Mouse (Mus musculus) heart, embryonic 12.5 days (tissue): ENCODE data around the gene Mr1. TPM values are rescaled to one million over a fixed set of nuclear protein-coding genes. Genes with fewer than 3 reads are reported as not detected.
A peak's percentile ranks its signal among the peaks of the same experiment; 100 is the strongest.

ENCODE experiments used
- ATAC-seq: fragments of 200-750 bp; cut with Nextera tagmentation; 2 replicates; pipeline ENCODE4 v1.8.0; 2017; ENCODE audit warnings: moderate TSS enrichment, moderate library complexity; ENCODE audit not compliant: insufficient number of reproducible peaks, low FRiP score
- H3K27ac ChIP-seq: fragments of 300-500 bp; sonication (generic); 2 replicates; pipeline ENCODE4 v1.5.1; 2016; ENCODE audit warnings: mild to moderate bottlenecking, moderate library complexity; ENCODE audit not compliant: poor library complexity, severe bottlenecking
- H3K27me3 ChIP-seq: fragments of 300-500 bp; sonication (generic); replicated peaks from 2 replicates; pipeline ENCODE4 v1.6.1; 2016; ENCODE audit warnings: mild to moderate bottlenecking, moderate library complexity
- H3K36me3 ChIP-seq: fragments of 300-500 bp; sonication (generic); 2 replicates; pipeline ENCODE4 v1.6.1; 2016; ENCODE audit warnings: mild to moderate bottlenecking, moderate library complexity
- H3K4me1 ChIP-seq: fragments of 300-500 bp; sonication (generic); replicated peaks from 2 replicates; pipeline ENCODE4 v1.6.1; 2016; ENCODE audit warnings: mild to moderate bottlenecking
- H3K4me2 ChIP-seq: fragments of 300-500 bp; sonication (generic); 2 replicates; pipeline ENCODE4 v1.6.1; 2016; ENCODE audit warnings: mild to moderate bottlenecking, moderate library complexity
- H3K4me3 ChIP-seq: fragments of 300-500 bp; sonication (generic); 2 replicates; pipeline ENCODE4 v1.5.1; 2016; ENCODE audit warnings: mild to moderate bottlenecking
- H3K9ac ChIP-seq: fragments of 300-500 bp; sonication (generic); 2 replicates; pipeline ENCODE4 v1.6.1; 2016; ENCODE audit warnings: mild to moderate bottlenecking, moderate library complexity
- H3K9me3 ChIP-seq: fragments of 300-500 bp; sonication (generic); replicated peaks from 2 replicates; pipeline ENCODE4 v1.6.1; 2016; ENCODE audit warnings: mild to moderate bottlenecking, moderate library complexity
- WGBS: fragments of 180-500 bp; shearing (Covaris S2); methylation state at CpG from one replicate; pipeline ENCODE4 v1.1.7; 2016; 5-methylcytosine and 5-hydroxymethylcytosine counted together
- polyA plus RNA-seq: library from polyadenylated mRNA; unstranded; fragments of >200 nt; fragmentation: Nextera tagmentation; extraction: Ambion mirVana; gene quantifications from 2 replicates; pipeline ENCODE4 v1.2.1, GENCODE M21; 2016

The Mr1 gene
- polyA plus RNA-seq, 1 experiment from 2014 or later: 4.2 TPM

- Histone ChIP-seq H3K4me3 (peak overlapping the region; percentile 53), H3K9ac (peak overlapping the region; percentile 79), H3K4me1 (peaks cover 56% of the 10 kb centered on the region), H3K9me3 (no peaks in the 10 kb centered on the region), H3K36me3 (no peaks in the 10 kb centered on the region), H3K27ac (peak overlapping the region; percentile 94), H3K27me3 (no peaks in the 10 kb centered on the region), H3K4me2 (peak overlapping the region; percentile 86)
- ATAC-seq: peak; percentile 96
- 1% methylated on average over 36 of the region's 77 CpGs for WGBS
Observed at GRCm38 (mm10) chr1:155083271-155084265, 63.0 kb downstream of the Mr1 start.

GRCm38 (mm10) chr1:155082965-155083268, 63.7 kb downstream of the Mr1 start:
- Histone ChIP-seq H3K27me3 (no peaks in the 10 kb centered on the region), H3K9me3 (no peaks in the 10 kb centered on the region), H3K27ac (peak overlapping the region; percentile 94), H3K4me1 (peaks cover 54% of the 10 kb centered on the region), H3K4me3 (peak overlapping the region; percentile 53), H3K9ac (peak overlapping the region; percentile 74), H3K4me2 (peak overlapping the region; percentile 86), H3K36me3 (no peaks in the 10 kb centered on the region)
- ATAC-seq: peak; percentile 6; the same call in 1 of the 2 replicates
- under 1% methylated on average over 16 of the region's 18 CpGs for WGBS

DNA sequence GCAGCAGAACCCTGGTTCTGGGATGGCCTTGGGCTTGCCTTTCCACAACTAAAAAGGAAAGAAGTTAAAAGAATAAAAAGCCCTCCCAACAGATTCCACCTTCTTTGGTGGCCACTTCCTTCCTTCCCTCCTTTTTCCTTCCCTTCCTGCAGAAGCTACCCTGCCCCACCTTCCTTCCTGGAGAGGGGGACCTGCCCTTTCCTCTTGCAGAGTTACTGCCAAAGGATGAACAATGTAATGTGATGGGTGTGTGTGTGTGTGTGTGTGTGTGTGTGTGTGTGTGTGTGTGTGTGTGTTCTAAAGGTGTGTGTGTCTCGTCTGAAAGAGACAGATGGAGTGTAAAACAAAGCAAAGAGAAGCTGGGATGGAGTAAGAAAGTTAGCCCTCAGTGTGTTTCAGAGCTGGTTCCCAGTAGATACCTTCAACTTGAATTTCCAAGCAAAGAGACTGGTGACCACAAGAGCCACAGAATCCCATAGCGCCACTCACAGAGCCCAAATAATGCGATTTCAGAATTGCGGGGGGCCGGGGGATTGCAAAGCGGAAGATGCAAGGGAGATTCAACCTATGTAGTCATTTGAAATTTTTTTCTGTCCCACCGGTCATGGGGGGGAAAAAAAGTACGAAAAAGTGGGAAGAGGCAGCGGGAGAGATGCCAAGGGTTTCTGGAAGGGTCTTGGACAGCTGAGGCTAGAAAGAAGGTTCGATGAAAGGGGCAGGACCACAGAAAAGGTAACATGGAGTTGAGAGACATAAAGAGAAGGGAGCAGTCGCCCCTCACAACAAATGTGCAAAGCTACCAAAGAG, 64.3 kb downstream of the Mr1 start:
- peak overlapping the region; percentile 94 for H3K27ac ChIP-seq
- H3K4me2 ChIP-seq: peak overlapping the region; percentile 86
- no peaks in the 10 kb centered on the region for H3K36me3 ChIP-seq
- peak overlapping the region; percentile 74 for H3K9ac ChIP-seq
- H3K4me1 ChIP-seq: peaks cover 56% of the 10 kb centered on the region
- peak overlapping the region; percentile 53 for H3K4me3 ChIP-seq
- no peaks in the 10 kb centered on the region for H3K27me3 ChIP-seq
- WGBS: 11% methylated on average over 11 of the region's 11 CpGs
- H3K9me3 ChIP-seq: no peaks in the 10 kb centered on the region
- ATAC-seq: no peak

DNA sequence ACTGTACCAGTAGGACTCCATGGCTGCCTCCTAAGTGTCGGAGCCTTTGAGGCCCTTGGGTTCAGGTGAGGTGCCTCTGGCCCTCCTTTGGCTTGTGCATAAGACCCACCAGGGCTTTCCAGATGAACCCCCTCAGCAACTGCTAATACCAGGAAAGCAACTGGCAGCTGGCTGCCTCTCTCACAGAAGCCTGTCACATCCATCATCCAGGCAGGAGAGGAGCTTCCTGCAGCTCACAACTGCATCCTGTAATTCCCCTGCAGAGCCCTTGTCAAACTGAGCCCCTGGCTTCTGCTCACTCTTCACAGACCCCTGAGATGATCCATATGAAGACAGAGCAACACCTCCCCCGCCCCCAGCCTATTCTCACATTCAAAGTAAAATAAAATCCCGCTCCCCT, 68.9 kb downstream of the Mr1 start:
- H3K27ac ChIP-seq: no peak overlapping the region

More for the DNA sequence above, 68.9 kb downstream of the Mr1 start:
- Histone ChIP-seq H3K9ac (no peak overlapping the region), H3K4me2 (no peak overlapping the region), H3K27me3 (no peaks in the 10 kb centered on the region), H3K9me3 (no peaks in the 10 kb centered on the region), H3K36me3 (no peaks in the 10 kb centered on the region), H3K4me1 (peaks cover 30% of the 10 kb centered on the region), H3K4me3 (no peak overlapping the region)
- no peak for ATAC-seq
- 47% methylated on average over 3 of the region's 3 CpGs for WGBS

Other genes with a start within 250 kb of the Mr1 start
- gene Ier5, start 47.2 kb downstream of the Mr1 start, polyA plus RNA-seq: 8.9 and 10.9 TPM in 2 replicates
- 62.1 and 69.5 TPM in 2 replicates for gene Stx6, start 11.9 kb upstream of the Mr1 start, polyA plus RNA-seq
- gene BC034090, start 97.6 kb upstream of the Mr1 start, polyA plus RNA-seq: 9.0 and 9.6 TPM in 2 replicates